In the genomic region with DNA sequence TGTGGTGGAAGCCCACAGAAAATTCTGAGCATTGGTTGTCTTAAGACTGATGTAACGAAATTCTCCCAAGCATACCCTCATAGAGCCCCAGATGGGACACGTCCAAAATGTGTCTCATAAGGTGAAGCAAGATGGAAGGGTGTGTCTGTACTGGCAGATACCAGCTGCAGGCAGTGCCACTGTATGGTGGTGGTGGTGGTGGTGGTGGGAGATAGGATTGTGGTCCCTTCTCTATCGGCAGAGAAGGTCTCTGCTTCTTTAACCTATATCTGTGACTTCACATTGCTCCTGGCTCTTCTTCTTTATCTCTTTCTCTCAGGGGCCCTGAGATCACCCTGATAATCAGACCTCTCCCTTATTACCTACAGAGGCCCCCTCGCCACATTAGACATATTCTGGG, we compare ENCODE assay signal across 1 mouse cellular context.
TF ChIP-seq lines count a peak whose summit lies in the region.

No protein-coding gene starts in this region.

TF ChIP-seq in MEL, 35 proteins besides CTCF, POLR2A, EP300 and RAD21 (continued from another document):
- TF ChIP-seq NRF1 (IDR thresholded peaks at IDR 0.05; ENCODE audit: insufficient read depth, low read depth, low read length, poor library complexity, severe bottlenecking) (no peak), POLR2AphosphoS2 (IDR thresholded peaks at IDR 0.05; ENCODE audit: low read length) (no peak), TAL1 (IDR thresholded peaks at IDR 0.05; ENCODE audit: low read length) (peak; percentile 51), TCF12 (IDR thresholded peaks at IDR 0.05; ENCODE audit: low read depth, low read length) (peak; percentile 84)
